Mouse (Mus musculus): Measurements from ENCODE around the gene Fmnl2. TPM values are rescaled to one million over a fixed set of nuclear protein-coding genes. Genes with fewer than 3 reads are reported as not detected.

Gene Fmnl2
- total and polyA plus RNA-seq, 3 experiments = 0.42 to 2.8 (median 2.1) TPM

DNA sequence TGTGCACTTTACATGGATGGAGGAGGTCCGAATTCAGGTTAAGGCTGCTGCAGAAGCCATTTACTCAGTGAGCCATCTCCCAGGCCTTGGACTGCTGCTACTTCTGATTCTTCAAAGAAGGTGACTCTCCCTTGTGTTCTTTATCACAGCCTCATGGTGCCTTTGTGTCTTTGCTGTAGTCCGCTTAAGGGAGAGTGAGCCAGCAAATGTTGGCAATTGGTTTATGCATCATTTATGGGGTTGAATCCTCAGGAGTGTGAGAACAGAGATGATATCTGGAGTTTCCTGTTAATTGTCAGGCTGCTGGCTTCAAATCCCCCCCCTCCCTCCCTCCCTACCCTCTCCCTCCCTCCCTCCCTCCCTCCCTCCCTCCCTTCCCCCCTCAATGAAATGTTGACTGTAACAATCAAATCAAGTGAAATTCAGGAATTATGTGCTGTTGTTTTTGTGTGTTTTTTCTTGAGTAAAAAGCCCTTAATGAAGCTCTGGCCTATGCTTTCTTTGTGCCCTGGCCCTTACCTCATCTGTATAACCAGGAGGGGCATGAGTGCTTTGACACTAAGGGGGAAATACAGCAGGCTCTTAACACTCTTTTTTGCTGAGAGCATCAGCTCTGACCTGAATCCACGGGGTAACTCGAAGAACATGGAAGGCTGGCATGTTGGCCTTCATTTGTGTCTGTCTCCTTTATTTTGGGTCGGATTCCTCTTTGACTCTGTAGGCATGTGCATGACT is 63.2 kb downstream of the Fmnl2 start:
- Histone ChIP-seq H3K4me1 (ENCODE audit: control insufficient read depth in 1 of 2, insufficient read depth in 2 of 2) (peaks cover 0 to 18% of the 10 kb centered on the region in 2 experiments; a peak in 2 of 4 replicates), H3K4me3 (replicated peaks in 1 of 3; ENCODE audit: low read depth in 2 of 3, low read length in 2 of 3, poor library complexity in 1 of 3) (no peak overlapping the region), H3K27me3 (replicated peaks) (no peaks in the 10 kb centered on the region), H3K9me3 (replicated peaks; ENCODE audit: low read length) (no peaks in the 10 kb centered on the region), H3K79me2 (replicated peaks; ENCODE audit: control insufficient read depth, extremely low read depth, insufficient read depth, poor library complexity, severe bottlenecking) (no peaks in the 10 kb centered on the region), H3K4me2 (ENCODE audit: insufficient read depth, low read depth, poor library complexity, severe bottlenecking) (no peak overlapping the region), H3K36me3 (replicated peaks in 1 of 2; ENCODE audit: control insufficient read depth in 1 of 2, insufficient read depth in 1 of 2, low read length in 1 of 2) (no peaks in the 10 kb centered on the region), H3K27ac (ENCODE audit: insufficient read depth, low read depth) (no peak overlapping the region), H3K9ac (ENCODE audit: insufficient read depth, low read depth) (no peak overlapping the region)
- in situ Hi-C loops (cut with MboI; ENCODE audit: low pct_ligation_motif_present, low pct_unique_long_range_greater_than_20kb, low sequenced_read_pairs) = no loop called here
- TF ChIP-seq CHD2 (IDR thresholded peaks at IDR 0.05; ENCODE audit: low read length) = no peak
- no peak for TF ChIP-seq TBP (conservative IDR thresholded peaks at IDR 0.05; ENCODE audit: low read depth, low read length)
- no peak for TF ChIP-seq ZC3H11A (IDR thresholded peaks at IDR 0.05; ENCODE audit: low read depth, low read length)
- no peak for TF ChIP-seq MXI1 (IDR thresholded peaks at IDR 0.05; ENCODE audit: low read depth, low read length)
- TF ChIP-seq ELF1 (IDR thresholded peaks at IDR 0.05; ENCODE audit: low read depth, low read length) = no peak
- TF ChIP-seq USF2 (conservative IDR thresholded peaks at IDR 0.05; ENCODE audit: low read depth, low read length) = no peak
- no peak for TF ChIP-seq NRF1 (IDR thresholded peaks at IDR 0.05; ENCODE audit: low read depth, low read length)
- no peak for TF ChIP-seq ZNF384 (IDR thresholded peaks at IDR 0.05; ENCODE audit: low read depth, low read length)
- TF ChIP-seq MYC (IDR thresholded peaks at IDR 0.05; ENCODE audit: low read depth, low read length) = no peak
- no peak for TF ChIP-seq MAFK (IDR thresholded peaks at IDR 0.05; ENCODE audit: insufficient replicate concordance, low read length)
- no peak for TF ChIP-seq USF1 (IDR thresholded peaks at IDR 0.05; ENCODE audit: low read depth, low read length)
- no peak for TF ChIP-seq JUND (conservative IDR thresholded peaks at IDR 0.05; ENCODE audit: low read depth, low read length)
- TF ChIP-seq JUN (IDR thresholded peaks at IDR 0.05; ENCODE audit: insufficient read depth, low read depth, low read length) = no peak
- TF ChIP-seq ZMIZ1 (IDR thresholded peaks at IDR 0.05; ENCODE audit: low read depth, low read length) = no peak
- TF ChIP-seq CHD1 (IDR thresholded peaks at IDR 0.05; ENCODE audit: low read depth, low read length) = no peak
- no peak for TF ChIP-seq RAD21 (IDR thresholded peaks at IDR 0.05; ENCODE audit: low read depth, low read length)
- TF ChIP-seq HCFC1 (IDR thresholded peaks at IDR 0.05; ENCODE audit: low read depth, low read length) = no peak
- TF ChIP-seq SIN3A (IDR thresholded peaks at IDR 0.05; ENCODE audit: low read length) = no peak
- dilution Hi-C loops (cut with MboI; ENCODE audit: extremely low pct_ligation_motif_present, extremely low pct_unique_long_range_greater_than_20kb, low sequenced_read_pairs) = no loop called here
- no peak for DNase-seq (ENCODE audit: extremely low read depth)

DNA sequence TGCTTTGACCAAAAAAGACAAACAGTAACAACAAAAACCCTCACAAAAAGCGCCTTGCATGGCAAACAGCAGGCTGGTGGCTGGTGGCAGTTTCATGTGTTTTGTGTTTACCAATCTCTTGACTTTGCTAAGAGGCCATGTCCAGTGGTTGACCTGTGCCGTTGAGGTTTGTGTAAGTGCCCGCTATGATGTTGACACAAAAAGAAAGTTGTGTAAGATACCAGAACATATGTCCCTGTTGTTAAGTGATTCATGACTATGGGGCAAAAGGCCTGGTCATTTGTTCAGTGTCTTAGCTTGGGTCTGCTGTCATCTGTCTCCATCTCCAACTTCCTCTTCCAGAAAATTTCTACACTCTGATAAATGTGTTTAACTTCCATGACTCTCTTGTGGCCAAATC is 67.4 kb downstream of the Fmnl2 start:
- TF ChIP-seq CHD1 (IDR thresholded peaks at IDR 0.05; ENCODE audit: low read depth, low read length) (no peak), SIN3A (IDR thresholded peaks at IDR 0.05; ENCODE audit: low read length) (no peak), MXI1 (IDR thresholded peaks at IDR 0.05; ENCODE audit: low read depth, low read length) (no peak), POLR2AphosphoS2 (IDR thresholded peaks at IDR 0.05; ENCODE audit: low read depth, low read length) (no peak), USF2 (conservative IDR thresholded peaks at IDR 0.05; ENCODE audit: low read depth, low read length) (no peak), MAFK (IDR thresholded peaks at IDR 0.05; ENCODE audit: insufficient replicate concordance, low read length) (no peak), EP300 (IDR thresholded peaks at IDR 0.05; ENCODE audit: low read length) (no peak), RAD21 (IDR thresholded peaks at IDR 0.05; ENCODE audit: low read depth, low read length) (no peak), USF1 (IDR thresholded peaks at IDR 0.05; ENCODE audit: low read depth, low read length) (no peak), JUND (conservative IDR thresholded peaks at IDR 0.05; ENCODE audit: low read depth, low read length) (no peak), MEF2A (IDR thresholded peaks at IDR 0.05; ENCODE audit: borderline replicate concordance, low read depth, low read length) (no peak), TBP (conservative IDR thresholded peaks at IDR 0.05; ENCODE audit: low read depth, low read length) (no peak), KAT2A (IDR thresholded peaks at IDR 0.05; ENCODE audit: insufficient replicate concordance, low read length) (no peak), POLR2A (IDR thresholded peaks at IDR 0.05; ENCODE audit: low read depth, low read length) (no peak), E2F4 (IDR thresholded peaks at IDR 0.05; ENCODE audit: insufficient replicate concordance, low read depth, low read length) (no peak), UBTF (IDR thresholded peaks at IDR 0.05; ENCODE audit: low read depth, low read length) (no peak), ELF1 (IDR thresholded peaks at IDR 0.05; ENCODE audit: low read depth, low read length) (no peak), RCOR1 (conservative IDR thresholded peaks at IDR 0.05; ENCODE audit: low read depth, low read length) (no peak), ZKSCAN1 (IDR thresholded peaks at IDR 0.05; ENCODE audit: borderline replicate concordance, low read depth, low read length) (no peak)
- H3K4me3 ChIP-seq (replicated peaks in 1 of 3; ENCODE audit: low read depth in 2 of 3, low read length in 2 of 3, poor library complexity in 1 of 3) = no peak overlapping the region
- peaks cover 2 to 19% of the 10 kb centered on the region in 2 experiments for H3K4me1 ChIP-seq (ENCODE audit: control insufficient read depth in 1 of 2, insufficient read depth in 2 of 2)
- no peak overlapping the region for H3K4me2 ChIP-seq (ENCODE audit: insufficient read depth, low read depth, poor library complexity, severe bottlenecking)
- dilution Hi-C loops (cut with MboI; ENCODE audit: extremely low pct_ligation_motif_present, extremely low pct_unique_long_range_greater_than_20kb, low sequenced_read_pairs) (no loop called here), in situ Hi-C loops (cut with MboI; ENCODE audit: low pct_ligation_motif_present, low pct_unique_long_range_greater_than_20kb, low sequenced_read_pairs) (loop anchor here (25.0 kb wide), 1 partner anchor 163 kb away; no protein-coding TSS in a partner anchor)
- no peak overlapping the region for H3K9ac ChIP-seq (ENCODE audit: insufficient read depth, low read depth)
- H3K9me3 ChIP-seq (replicated peaks; ENCODE audit: low read length) = no peaks in the 10 kb centered on the region
- DNase-seq (ENCODE audit: extremely low read depth) = no peak
- no peaks in the 10 kb centered on the region for H3K79me2 ChIP-seq (replicated peaks; ENCODE audit: control insufficient read depth, extremely low read depth, insufficient read depth, poor library complexity, severe bottlenecking)
- H3K27ac ChIP-seq (ENCODE audit: insufficient read depth, low read depth) = no peak overlapping the region
- H3K27me3 ChIP-seq (replicated peaks) = no peaks in the 10 kb centered on the region
- H3K36me3 ChIP-seq (replicated peaks in 1 of 2; ENCODE audit: control insufficient read depth in 1 of 2, insufficient read depth in 1 of 2, low read length in 1 of 2) = no peaks in the 10 kb centered on the region

All from CH12.LX (cell line).